Mouse (Mus musculus) MEL (cell line): ENCODE results near the gene Gucy1b1. TPM values are rescaled to one million over a fixed set of nuclear protein-coding genes. Genes with fewer than 3 reads are reported as not detected.

Experiments
- DNase-seq: peaks from one replicate; pipeline ENCODE4 v3.0.0; 2011; ENCODE audit warnings: low read depth, low spot score
- H3K27ac ChIP-seq: 2 replicates; pipeline ENCODE4 v1.5.1; 2012; ENCODE audit warnings: low read depth, mild to moderate bottlenecking, control low read depth, low read length, moderate library complexity; ENCODE audit not compliant: control insufficient read depth
- H3K27me3 ChIP-seq, 2 experiments: fragments of 150-350 bp in 1 of 2; sonication (generic) in 1 of 2; 2 replicates each; pipeline ENCODE4 v1.6.1; 2012; ENCODE audit warnings: low read length in 2 of 2, mild to moderate bottlenecking in 2 of 2, improper control_type of control experiment in 1 of 2, moderate library complexity in 1 of 2; ENCODE audit not compliant: insufficient read depth in 2 of 2, control insufficient read depth in 1 of 2
- H3K36me3 ChIP-seq, 2 experiments: 2 replicates each; pipeline ENCODE4 v1.6.1; 2012 to 2014; ENCODE audit warnings: low read length in 2 of 2, improper control_type of control experiment in 1 of 2, inconsistent platforms in 1 of 2, mild to moderate bottlenecking in 1 of 2; ENCODE audit not compliant: insufficient read depth in 2 of 2, control insufficient read depth in 1 of 2
- H3K4me1 ChIP-seq, 2 experiments: fragments of 150-350 bp in 1 of 2; sonication (generic) in 1 of 2; 2 replicates each; pipeline ENCODE4 v1.6.1; 2012; ENCODE audit warnings: low read length in 2 of 2, improper control_type of control experiment in 1 of 2, mild to moderate bottlenecking in 1 of 2; ENCODE audit not compliant: insufficient read depth in 2 of 2, control insufficient read depth in 1 of 2
- H3K4me3 ChIP-seq, 2 experiments: fragments of 150-350 bp in 1 of 2; sonication (generic) in 1 of 2; 2 replicates each; pipeline ENCODE4 v1.5.1; 2012; ENCODE audit warnings: low read depth in 2 of 2, low read length in 2 of 2, mild to moderate bottlenecking in 2 of 2, moderate library complexity in 2 of 2, control low read depth in 1 of 2, improper control_type of control experiment in 1 of 2; ENCODE audit not compliant: control insufficient read depth in 1 of 2, insufficient read depth in 1 of 2
- H3K79me2 ChIP-seq: 2 replicates; pipeline ENCODE4 v1.6.1; 2012; ENCODE audit warnings: mild to moderate bottlenecking, low read length, moderate library complexity; ENCODE audit not compliant: control insufficient read depth, poor library complexity, insufficient read depth
- H3K9ac ChIP-seq: 2 replicates; pipeline ENCODE4 v1.6.1; 2012; ENCODE audit warnings: low read depth, mild to moderate bottlenecking, control low read depth, low read length, moderate library complexity; ENCODE audit not compliant: control insufficient read depth, poor library complexity, severe bottlenecking
- H3K9me3 ChIP-seq: fragments of 150-350 bp; sonication (generic); replicated peaks from 2 replicates; pipeline ENCODE4 v1.6.1; 2012; ENCODE audit warnings: mild to moderate bottlenecking, low read length, improper control_type of control experiment, moderate library complexity; ENCODE audit not compliant: insufficient read depth
- BHLHE40 ChIP-seq: IDR thresholded peaks from 2 replicates; pipeline ENCODE4 v1.6.1; 2012; ENCODE audit warnings: low read depth, mild to moderate bottlenecking, inconsistent platforms, low read length, improper control_type of control experiment, borderline replicate concordance
- CHD2 ChIP-seq: IDR thresholded peaks from 2 replicates; pipeline ENCODE4 v1.6.1; 2011; ENCODE audit warnings: low read length, improper control_type of control experiment
- E2F4 ChIP-seq: IDR thresholded peaks from 2 replicates; pipeline ENCODE4 v1.6.1; 2011; ENCODE audit warnings: low read depth, low read length, improper control_type of control experiment, borderline replicate concordance
- ETS1 ChIP-seq: IDR thresholded peaks from 2 replicates; pipeline ENCODE4 v1.6.1; 2012; ENCODE audit warnings: low read depth, mild to moderate bottlenecking, inconsistent platforms, low read length, improper control_type of control experiment, moderate library complexity
- GATA1 ChIP-seq: IDR thresholded peaks from 2 replicates; pipeline ENCODE4 v1.6.1; 2011; ENCODE audit warnings: low read depth, low read length, improper control_type of control experiment
- JUND ChIP-seq: IDR thresholded peaks from 2 replicates; pipeline ENCODE4 v1.6.1; 2011; ENCODE audit warnings: low read depth, mild to moderate bottlenecking, improper control_type of control experiment, low read length
- KAT2A ChIP-seq: conservative IDR thresholded peaks from 2 replicates; pipeline ENCODE4 v1.6.1; 2012; ENCODE audit warnings: low read depth, low read length, improper control_type of control experiment, inconsistent platforms
- MAFK ChIP-seq: IDR thresholded peaks from 2 replicates; pipeline ENCODE4 v1.6.1; 2011; ENCODE audit warnings: low read depth, mild to moderate bottlenecking, low read length, improper control_type of control experiment, borderline replicate concordance
- MAZ ChIP-seq: IDR thresholded peaks from 2 replicates; pipeline ENCODE4 v1.6.1; 2012; ENCODE audit warnings: low read depth, mild to moderate bottlenecking, inconsistent platforms, low read length, improper control_type of control experiment
- MEF2A ChIP-seq: IDR thresholded peaks from 2 replicates; pipeline ENCODE4 v1.6.1; 2014; ENCODE audit warnings: low read depth, mild to moderate bottlenecking, inconsistent platforms, low read length, improper control_type of control experiment; ENCODE audit not compliant: poor library complexity, insufficient replicate concordance, severe bottlenecking; ENCODE audit errors: extremely low read depth
- MXI1 ChIP-seq: IDR thresholded peaks from 2 replicates; pipeline ENCODE4 v1.6.1; 2011; ENCODE audit warnings: mild to moderate bottlenecking, low read depth, low read length, improper control_type of control experiment
- NELFE ChIP-seq: IDR thresholded peaks from 2 replicates; pipeline ENCODE4 v1.6.1; 2011; ENCODE audit warnings: low read depth, low read length, improper control_type of control experiment
- NRF1 ChIP-seq: IDR thresholded peaks from 2 replicates; pipeline ENCODE4 v1.6.1; 2014; ENCODE audit warnings: low read depth, mild to moderate bottlenecking, inconsistent platforms, low read length, improper control_type of control experiment, moderate library complexity; ENCODE audit not compliant: poor library complexity, insufficient read depth, severe bottlenecking
- POLR2A ChIP-seq, 2 experiments: IDR thresholded peaks; 2 replicates each; pipeline ENCODE4 v1.6.1; 2011 to 2012; ENCODE audit warnings: low read length in 2 of 2, mild to moderate bottlenecking in 2 of 2, control low read depth in 1 of 2, improper control_type of control experiment in 1 of 2, low read depth in 1 of 2, moderate library complexity in 1 of 2; ENCODE audit not compliant: control insufficient read depth in 1 of 2, insufficient read depth in 1 of 2, poor library complexity in 1 of 2
- RAD21 ChIP-seq: IDR thresholded peaks from 2 replicates; pipeline ENCODE4 v1.6.1; 2011; ENCODE audit warnings: mild to moderate bottlenecking, low read depth, low read length, improper control_type of control experiment
- RCOR1 ChIP-seq: IDR thresholded peaks from 2 replicates; pipeline ENCODE4 v1.6.1; 2012; ENCODE audit warnings: low read depth, mild to moderate bottlenecking, inconsistent platforms, low read length, improper control_type of control experiment
- SIN3A ChIP-seq: IDR thresholded peaks from 2 replicates; pipeline ENCODE4 v1.6.1; 2012; ENCODE audit warnings: low read length, improper control_type of control experiment, inconsistent platforms
- TBP ChIP-seq: IDR thresholded peaks from 2 replicates; pipeline ENCODE4 v1.8.0; 2011; ENCODE audit warnings: low read depth, low read length, improper control_type of control experiment
- TCF12 ChIP-seq: IDR thresholded peaks from 2 replicates; pipeline ENCODE4 v1.6.1; 2014; ENCODE audit warnings: low read depth, mild to moderate bottlenecking, inconsistent platforms, low read length, improper control_type of control experiment, moderate library complexity
- UBTF ChIP-seq: IDR thresholded peaks from 2 replicates; pipeline ENCODE4 v1.6.1; 2012; ENCODE audit warnings: low read depth, mild to moderate bottlenecking, inconsistent platforms, low read length, improper control_type of control experiment, moderate library complexity, borderline replicate concordance; ENCODE audit not compliant: insufficient read depth
- USF2 ChIP-seq, 2 experiments: IDR thresholded peaks; 2 replicates each; pipeline ENCODE4 v1.6.1; 2011 to 2012; ENCODE audit warnings: improper control_type of control experiment in 2 of 2, low read length in 2 of 2, borderline replicate concordance in 1 of 2, inconsistent platforms in 1 of 2, low read depth in 1 of 2, mild to moderate bottlenecking in 1 of 2; ENCODE audit not compliant: insufficient read depth in 1 of 2
- ZC3H11A ChIP-seq: IDR thresholded peaks from 2 replicates; pipeline ENCODE4 v1.6.1; 2012; ENCODE audit warnings: low read depth, mild to moderate bottlenecking, inconsistent platforms, low read length, improper control_type of control experiment
- polyA plus RNA-seq, 2 experiments: library from polyadenylated mRNA; stranded (reverse) in 1 of 2; unstranded in 1 of 2; fragments of >175 nt in 1 of 2; fragments of >200 nt in 1 of 2; gene quantifications; 2 replicates each; pipeline versions ENCODE4 v1.2.1 to v1.2.4; 2012; ENCODE audit warnings: low replicate concordance in 2 of 2, low read depth in 1 of 2; ENCODE audit not compliant: insufficient read length in 2 of 2, insufficient read depth in 1 of 2, missing spikeins in 1 of 2
- total RNA-seq: library from RNA; depleted of rRNA; stranded (reverse); fragments of 300-350 nt; gene quantifications from 2 replicates; pipeline ENCODE4 v1.2.3, GENCODE M21; 2012

The Gucy1b1 gene
- total and polyA plus RNA-seq, 3 experiments: not detected

GRCm38 (mm10) chr3:82099127-82099526 is 24.6 kb upstream of the Gucy1b1 start:
- TF ChIP-seq KAT2A (no peak), MEF2A (no peak), CHD2 (no peak), MXI1 (no peak), USF2 (IDR thresholded peaks at IDR 0.05; ENCODE audit: borderline replicate concordance in 1 of 2, insufficient read depth in 1 of 2, low read depth in 1 of 2, low read length in 2 of 2) (no peak), TBP (no peak), TCF12 (no peak), MAFK (no peak), SIN3A (no peak), JUND (no peak), E2F4 (no peak), BHLHE40 (no peak), POLR2A (IDR thresholded peaks at IDR 0.05; ENCODE audit: control insufficient read depth in 1 of 2, insufficient read depth in 1 of 2, low read depth in 1 of 2, low read length in 2 of 2, poor library complexity in 1 of 2) (no peak), MAZ (no peak), NELFE (no peak), RCOR1 (no peak)
- Histone ChIP-seq H3K9ac (no peak overlapping the region), H3K4me3 (no peak overlapping the region), H3K9me3 (no peaks in the 10 kb centered on the region), H3K4me1 (no peaks in the 10 kb centered on the region), H3K79me2 (no peaks in the 10 kb centered on the region), H3K27ac (no peak overlapping the region), H3K36me3 (no peaks in the 10 kb centered on the region), H3K27me3 (no peaks in the 10 kb centered on the region)
- no peak for DNase-seq

- Histone ChIP-seq H3K27me3 (no peaks in the 10 kb centered on the region), H3K36me3 (no peaks in the 10 kb centered on the region), H3K79me2 (no peaks in the 10 kb centered on the region), H3K9ac (no peak overlapping the region), H3K9me3 (no peaks in the 10 kb centered on the region), H3K4me3 (no peak overlapping the region), H3K4me1 (no peaks in the 10 kb centered on the region), H3K27ac (no peak overlapping the region)
- TF ChIP-seq MAZ: no peak
- TF ChIP-seq BHLHE40: no peak
- no peak for TF ChIP-seq ZC3H11A
- TF ChIP-seq USF2 (IDR thresholded peaks at IDR 0.05; ENCODE audit: borderline replicate concordance in 1 of 2, insufficient read depth in 1 of 2, low read depth in 1 of 2, low read length in 2 of 2): no peak
- no peak for TF ChIP-seq CHD2
- TF ChIP-seq NELFE: no peak
- no peak for TF ChIP-seq GATA1
- TF ChIP-seq POLR2A (IDR thresholded peaks at IDR 0.05; ENCODE audit: control insufficient read depth in 1 of 2, insufficient read depth in 1 of 2, low read depth in 1 of 2, low read length in 2 of 2, poor library complexity in 1 of 2): no peak
- no peak for TF ChIP-seq MAFK
- no peak for TF ChIP-seq RAD21
- TF ChIP-seq ETS1: no peak
- no peak for TF ChIP-seq RCOR1
- no peak for TF ChIP-seq KAT2A
- no peak for TF ChIP-seq SIN3A
- no peak for TF ChIP-seq UBTF
- TF ChIP-seq NRF1: no peak
- DNase-seq: no peak
Measured at GRCm38 (mm10) chr3:82096801-82097200, 22.3 kb upstream of the Gucy1b1 start.
